In genomic region chr5:22813426-22813825, GRCm38 (mm10) we compare ENCODE assay signal across 19 mouse cellular contexts.
DNase-seq lines count a peak whose midpoint lies in the region; TF ChIP-seq lines count a peak whose summit lies in the region.
"Had no signal": no experiment of that assay in that cellular context is flagged by ENCODE, and none has a peak within 500 bp of the region (broad histone marks: within the 10 kb centered on the region; RNA-seq: fewer than 3 reads in every experiment).

No protein-coding gene starts in this region.

- intact Hi-C loops in left cerebral cortex, postnatal 4 days (cut with DNase I), result no loop called here
- intact Hi-C loops in left cerebral cortex, adult 2 months (cut with DNase I), result loop anchor here (5.0 kb wide), 1 partner anchor 109 kb away; no protein-coding TSS in a partner anchor

- no peak overlapping the region for H3K4me3 ChIP-seq in left cerebral cortex, adult 2 months
- H3K4me3 ChIP-seq: embryonic facial prominence, embryonic 12.5 days; heart, embryonic 10.5 days; hindbrain, embryonic 12.5 days had no signal

- no peak overlapping the region for H3K27ac ChIP-seq in left cerebral cortex, adult 2 months
- H3K27ac ChIP-seq: embryonic facial prominence, embryonic 12.5 days; heart, embryonic 10.5 days; hindbrain, embryonic 12.5 days had no signal

- TF ChIP-seq CTCF in left cerebral cortex, adult 2 months (IDR thresholded peaks at IDR 0.05), result no peak

- DNase-seq in left cerebral cortex, adult 11 months (ENCODE audit: low spot score), result peak; percentile 8
- DNase-seq in left cerebral cortex, postnatal 4 days, result no peak
- peak; percentile 3 to 32 for DNase-seq in right cerebral cortex, postnatal 36 days (ENCODE audit: low spot score in 2 of 2)
- DNase-seq in right cerebral cortex, postnatal 14 days, result no peak
- DNase-seq in left cerebral cortex, adult 2 months (ENCODE audit: extremely low spot score in 1 of 2, low spot score in 2 of 2), result peak; percentile 11 to 27
- DNase-seq in telencephalon, adult 2 months (ENCODE audit: low read depth, low spot score), result peak; percentile 31
- DNase-seq in cerebellum, adult 18-20 months, result no peak
- DNase-seq in cerebellum, postnatal 14 days, result no peak
- DNase-seq: adrenal gland, adult 2 months; adrenal gland, postnatal 25 days; cerebellum, adult 8-10 months; cerebellum, postnatal 25 days; gastrocnemius, postnatal 10 days; heart, adult 18-20 months; heart, postnatal 10 days; heart, postnatal 4 days had no signal

Comparison
In these comparisons a context has a peak if more than half of its experiments do, and no peak if none do; other contexts are left out.
1. DNase-seq: peak in left cerebral cortex, adult 11 months (single experiment), right cerebral cortex, postnatal 36 days (2 of 2), left cerebral cortex, adult 2 months (2 of 2) and telencephalon, adult 2 months (single experiment); none in left cerebral cortex, postnatal 4 days (single experiment), right cerebral cortex, postnatal 14 days (single experiment), cerebellum, adult 18-20 months (0 of 2) and cerebellum, postnatal 14 days (0 of 2).